ENCODE assay signal across 9 mouse cellular contexts in genomic region chr4:83350719-83351118, GRCm38 (mm10). TPM values are rescaled to one million over a fixed set of nuclear protein-coding genes. Genes with fewer than 3 reads are reported as not detected.
DNase-seq lines count a peak whose midpoint lies in the region; ATAC-seq and TF ChIP-seq lines count a peak whose summit lies in the region.
"Had no signal": no experiment of that assay in that cellular context is flagged by ENCODE, and none has a peak within 500 bp of the region (broad histone marks: within the 10 kb centered on the region; RNA-seq: fewer than 3 reads in every experiment).

No protein-coding gene starts in this region.

- no peak overlapping the region for H3K4me2 ChIP-seq in liver, embryonic 11.5 days
- no peak overlapping the region for H3K4me2 ChIP-seq in heart, embryonic 13.5 days

- H3K79me2 ChIP-seq in liver, adult 2 months (ENCODE audit: control insufficient read depth, insufficient read depth, low read length) = no peaks in the 10 kb centered on the region

- no peaks in the 10 kb centered on the region for H3K4me1 ChIP-seq in liver, adult 2 months (ENCODE audit: control insufficient read depth, insufficient read depth, low read length)
- no peaks in the 10 kb centered on the region for H3K4me1 ChIP-seq in liver, embryonic 11.5 days (replicated peaks; ENCODE audit: control insufficient read depth, insufficient read depth, low read length)
- H3K4me1 ChIP-seq in heart, embryonic 13.5 days = peaks cover 16% of the 10 kb centered on the region; the same call in 1 of the 2 replicates
- no peaks in the 10 kb centered on the region for H3K4me1 ChIP-seq in thymus, adult 2 months (replicated peaks; ENCODE audit: control insufficient read depth, insufficient read depth, low read length)

- no peak overlapping the region for H3K4me3 ChIP-seq in liver, adult 2 months (ENCODE audit: insufficient read depth, low read depth, low read length)
- no peak overlapping the region for H3K4me3 ChIP-seq in liver, embryonic 11.5 days (ENCODE audit: low read depth, low read length)
- no peak overlapping the region for H3K4me3 ChIP-seq in heart, embryonic 13.5 days
- H3K4me3 ChIP-seq in thymus, adult 2 months (ENCODE audit: control insufficient read depth, insufficient read depth, low read length) = no peak overlapping the region

- TF ChIP-seq POLR2A in liver, adult 2 months (IDR thresholded peaks at IDR 0.05; ENCODE audit: extremely low read depth, insufficient read depth, low read length) = no peak
- no peak for TF ChIP-seq POLR2A in thymus, adult 2 months (IDR thresholded peaks at IDR 0.05; ENCODE audit: control insufficient read depth, extremely low read depth, insufficient read depth, low read length, poor library complexity)

- no peaks in the 10 kb centered on the region for H3K9me3 ChIP-seq in liver, embryonic 11.5 days (ENCODE audit: control insufficient read depth, low read length)
- 0 out of 2 replicates have a peak, but pooled peaks cover under 1% of the 10 kb centered on the region for H3K9me3 ChIP-seq in heart, embryonic 13.5 days

- 49% methylated on average over 6 of the region's 6 CpGs for WGBS in liver, adult 2 months
- 68% methylated on average over 6 of the region's 6 CpGs for WGBS in liver, embryonic 11.5 days
- 44% methylated on average over 6 of the region's 6 CpGs for WGBS in heart, embryonic 13.5 days
- WGBS in thymus, adult 2 months = 81% methylated on average over 6 of the region's 6 CpGs

- H3K27ac ChIP-seq in liver, adult 2 months (replicated peaks; ENCODE audit: insufficient read depth, low read depth, low read length) = no peak overlapping the region
- no peak overlapping the region for H3K27ac ChIP-seq in liver, embryonic 11.5 days (ENCODE audit: low read depth, low read length)
- no peak overlapping the region for H3K27ac ChIP-seq in heart, embryonic 13.5 days (replicated peaks)
- H3K27ac ChIP-seq in thymus, adult 2 months (ENCODE audit: control insufficient read depth, insufficient read depth, low read length) = no peak overlapping the region

- H3K9ac ChIP-seq in liver, adult 2 months (ENCODE audit: low read depth, low read length) = no peak overlapping the region
- H3K9ac ChIP-seq in liver, embryonic 11.5 days (ENCODE audit: low read depth, low read length) = no peak overlapping the region
- H3K9ac ChIP-seq in heart, embryonic 13.5 days = no peak overlapping the region

- TF ChIP-seq CTCF in liver, adult 2 months (IDR thresholded peaks at IDR 0.05; ENCODE audit: low read depth, low read length) = no peak
- TF ChIP-seq CTCF in thymus, adult 2 months (IDR thresholded peaks at IDR 0.05; ENCODE audit: borderline replicate concordance, control insufficient read depth, extremely low read depth, insufficient read depth, low read length, poor library complexity) = no peak

- no peaks in the 10 kb centered on the region for H3K27me3 ChIP-seq in liver, adult 2 months (ENCODE audit: control insufficient read depth, insufficient read depth, low read length)
- H3K27me3 ChIP-seq in liver, embryonic 11.5 days (replicated peaks; ENCODE audit: control insufficient read depth, insufficient read depth, low read length) = no peaks in the 10 kb centered on the region
- peaks cover 33% of the 10 kb centered on the region for H3K27me3 ChIP-seq in heart, embryonic 13.5 days (replicated peaks)
- no peaks in the 10 kb centered on the region; the same call in 1 of the 2 replicates for H3K27me3 ChIP-seq in thymus, adult 2 months (ENCODE audit: control insufficient read depth, insufficient read depth, low read length)
- H3K27me3 ChIP-seq: Patski had no signal

- DNase-seq in liver, adult 2 months (ENCODE audit: extremely low read depth, low read depth, low spot score) = peak; percentile 43
- DNase-seq in liver, embryonic 11.5 days (ENCODE audit: low spot score) = no peak
- peak; percentile 90 for DNase-seq in cerebellum, postnatal 14 days
- DNase-seq in layer of hippocampus, postnatal 36 days = peak; percentile 48 to 62
- peak; percentile 52 for DNase-seq in ovary, postnatal 10 days (ENCODE audit: low spot score)
- DNase-seq in thymus, adult 2 months = no peak
- no peak for DNase-seq in spleen, postnatal 10 days (ENCODE audit: low spot score in 2 of 2)

- H3K36me3 ChIP-seq in liver, adult 2 months (ENCODE audit: control insufficient read depth, insufficient read depth, low read length) = no peaks in the 10 kb centered on the region
- H3K36me3 ChIP-seq in liver, embryonic 11.5 days (ENCODE audit: control insufficient read depth, insufficient read depth, low read length) = no peaks in the 10 kb centered on the region
- H3K36me3 ChIP-seq in heart, embryonic 13.5 days = no peaks in the 10 kb centered on the region
- no peaks in the 10 kb centered on the region for H3K36me3 ChIP-seq in thymus, adult 2 months (ENCODE audit: control insufficient read depth, insufficient read depth, low read length)

- ATAC-seq in liver, embryonic 11.5 days (replicated peaks; ENCODE audit: low FRiP score) = no peak
- ATAC-seq in heart, embryonic 13.5 days (ENCODE audit: extremely low read depth, insufficient number of reproducible peaks, low FRiP score, low TSS enrichment) = peak; percentile 61; the same call in 1 of the 2 replicates
- ATAC-seq: Patski had no signal

RNA-seq across cellular contexts. Expression of gene Ttc39b, which starts 26.7 kb away (rescaled TPM):
- total RNA-seq in liver, adult 2 months (2014; rRNA removed) = 21.0 and 21.3 TPM in 2 replicates
- polyA plus RNA-seq in liver, adult 2 months (2012; rRNA removed) = 6.5 and 6.7 TPM in 2 replicates
- 5.1 and 5.6 TPM in 2 replicates for polyA plus RNA-seq in liver, embryonic 11.5 days (2014; fragmentation: Nextera tagmentation; extraction: Ambion mirVana)
- polyA plus RNA-seq in heart, embryonic 13.5 days (2015; fragmentation: Nextera tagmentation; extraction: Ambion mirVana) = 2.1 and 2.5 TPM in 2 replicates
- 10 to 100 TPM; 34.9 to 36.5 TPM for total RNA-seq in layer of hippocampus, postnatal 36 days (2021)
- 1.7 and 2.5 TPM in 2 replicates for polyA plus RNA-seq in thymus, adult 2 months (2012; rRNA removed)

Comparison
In these comparisons a context has a peak if more than half of its experiments do, and no peak if none do; other contexts are left out.
1. DNase-seq: peak in liver, adult 2 months (single experiment), cerebellum, postnatal 14 days (2 of 2), layer of hippocampus, postnatal 36 days (2 of 2) and ovary, postnatal 10 days (single experiment); none in liver, embryonic 11.5 days (single experiment), thymus, adult 2 months (single experiment) and spleen, postnatal 10 days (0 of 2).